Mouse (Mus musculus) lung, embryonic 16.5 days (tissue): ENCODE measurements around the gene Msi1. TPM values are rescaled to one million over a fixed set of nuclear protein-coding genes. Genes with fewer than 3 reads are reported as not detected.
A peak's percentile ranks its signal among the peaks of the same experiment; 100 is the strongest.
"Not testable (repeated sequence)": the region's sequence is repeated elsewhere in the genome, so short reads cannot be mapped to it uniquely, and the experiment has no call there.

Experiments used
- ATAC-seq: fragments of 200-750 bp; cut with Nextera tagmentation; 2 replicates; pipeline ENCODE4 v1.8.0; 2017; ENCODE audit warnings: low read depth, mild to moderate bottlenecking, moderate library complexity
- H3K27ac ChIP-seq: fragments of 300-500 bp; sonication (generic); 2 replicates; pipeline ENCODE4 v1.5.1; 2014; ENCODE audit warnings: mild to moderate bottlenecking, control low read depth, low read length
- H3K27me3 ChIP-seq: fragments of 300-500 bp; sonication (generic); 2 replicates; pipeline ENCODE4 v1.6.1; 2014; ENCODE audit warnings: low read depth, low read length, mixed read lengths; ENCODE audit not compliant: control insufficient read depth, insufficient read depth
- H3K36me3 ChIP-seq: fragments of 300-500 bp; sonication (generic); 2 replicates; pipeline ENCODE4 v1.6.1; 2014; ENCODE audit warnings: low read length; ENCODE audit not compliant: control insufficient read depth, insufficient read depth
- H3K4me1 ChIP-seq: fragments of 300-500 bp; sonication (generic); replicated peaks from 2 replicates; pipeline ENCODE4 v1.6.1; 2014; ENCODE audit warnings: low read length, mixed read lengths; ENCODE audit not compliant: control insufficient read depth, insufficient read depth
- H3K4me2 ChIP-seq: fragments of 300-500 bp; sonication (generic); 2 replicates; pipeline ENCODE4 v1.6.1; 2014; ENCODE audit warnings: low read depth, low read length, control low read depth
- H3K4me3 ChIP-seq: fragments of 300-500 bp; sonication (generic); 2 replicates; pipeline ENCODE4 v1.5.1; 2014; ENCODE audit warnings: mild to moderate bottlenecking, low read length, control low read depth
- H3K9ac ChIP-seq: fragments of 300-500 bp; sonication (generic); 2 replicates; pipeline ENCODE4 v1.6.1; 2014; ENCODE audit warnings: low read length, control low read depth
- H3K9me3 ChIP-seq: fragments of 300-500 bp; sonication (generic); 2 replicates; pipeline ENCODE4 v1.6.1; 2016; ENCODE audit warnings: low read length; ENCODE audit not compliant: control insufficient read depth
- WGBS: fragments of 180-500 bp; shearing (Covaris S2); extraction: QIAGEN DNeasy Blood & Tissue Kit; methylation state at CpG from one replicate; pipeline ENCODE4 v1.1.7; 2014; 5-methylcytosine and 5-hydroxymethylcytosine counted together
- polyA plus RNA-seq: library from polyadenylated mRNA; unstranded; fragments of >200 nt; fragmentation: Nextera tagmentation; extraction: Ambion mirVana; gene quantifications from 2 replicates; pipeline ENCODE4 v1.2.1, GENCODE M21; 2015

The Msi1 gene
- polyA plus RNA-seq, 1 experiment from 2014 or later, result 6.0 TPM

DNA sequence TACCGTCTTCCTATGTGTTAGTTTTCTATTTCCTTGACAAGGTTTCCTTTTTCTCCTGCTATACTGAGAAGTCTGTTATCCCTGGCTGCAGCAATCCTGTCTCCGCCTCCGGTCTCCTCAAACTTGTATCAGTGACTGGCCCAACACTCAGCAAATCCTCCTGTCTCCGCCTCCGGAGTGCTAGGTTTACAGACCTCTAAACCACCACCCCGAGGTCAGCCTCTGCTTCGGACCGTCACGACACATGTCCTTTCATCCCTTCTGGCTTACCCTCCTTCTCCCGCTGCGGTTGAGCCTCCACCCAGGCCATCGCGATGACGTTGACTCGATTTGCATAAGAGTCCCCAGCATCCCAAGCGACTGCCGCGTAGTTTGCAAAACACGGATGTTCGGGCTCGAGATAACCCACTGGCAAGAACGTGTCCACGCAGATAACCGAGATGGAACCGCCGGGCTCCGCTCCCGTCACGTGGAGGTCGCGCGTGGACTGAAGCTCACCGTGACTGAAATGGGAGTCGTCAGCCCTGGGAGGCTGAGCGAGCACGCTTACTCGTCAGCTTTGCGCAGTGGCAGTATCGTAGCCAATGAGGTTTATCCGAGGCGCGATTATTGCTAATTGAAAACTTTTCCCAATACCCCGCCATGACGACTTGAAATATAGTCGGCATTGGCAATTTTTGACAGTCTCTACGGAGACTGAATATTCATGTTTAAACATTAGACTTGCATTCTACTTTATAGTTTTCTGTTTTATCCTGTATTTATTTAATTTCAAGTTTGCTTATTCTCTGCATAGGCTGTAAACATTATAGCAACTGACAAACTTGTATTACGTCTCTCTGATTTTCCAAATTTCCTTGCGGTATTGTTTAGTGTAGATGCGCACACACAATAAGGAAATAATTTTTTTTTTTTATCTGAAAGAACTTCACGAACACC lies 60.6 kb downstream of the Msi1 start:
- peak overlapping the region; percentile 100 for H3K27ac ChIP-seq
- no peaks in the 10 kb centered on the region for H3K9me3 ChIP-seq
- no peaks in the 10 kb centered on the region for H3K27me3 ChIP-seq
- H3K36me3 ChIP-seq, result no peaks in the 10 kb centered on the region
- peaks cover 31% of the 10 kb centered on the region for H3K4me1 ChIP-seq
- under 1% methylated on average over 50 of the region's 50 CpGs for WGBS
- H3K4me3 ChIP-seq, result peak overlapping the region; percentile 49
- peak overlapping the region; percentile 86 for H3K9ac ChIP-seq
- ATAC-seq, result peak; percentile 81
- H3K4me2 ChIP-seq, result peak overlapping the region; percentile 83

DNA sequence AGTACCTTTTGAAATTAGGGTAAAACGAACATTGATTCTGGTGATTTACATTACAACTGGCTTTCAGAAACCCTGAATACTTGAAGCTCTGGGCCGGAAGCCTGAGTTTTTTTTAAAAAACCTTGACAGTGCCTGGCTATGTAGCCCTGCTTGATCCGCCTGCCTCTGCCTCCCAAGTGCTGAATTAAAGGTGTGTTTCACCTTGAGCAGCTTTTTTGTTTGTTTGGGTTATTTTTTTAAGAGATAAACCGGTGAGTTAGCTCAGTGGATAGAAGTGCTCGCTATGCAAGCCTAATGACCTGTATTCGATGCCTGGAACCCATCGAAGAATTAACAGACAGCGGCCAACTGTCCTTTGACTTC lies 61.2 kb downstream of the Msi1 start:
- Histone ChIP-seq H3K4me2 (peak overlapping the region; percentile 39), H3K36me3 (no peaks in the 10 kb centered on the region), H3K27me3 (no peaks in the 10 kb centered on the region), H3K9ac (no peak overlapping the region), H3K9me3 (no peaks in the 10 kb centered on the region), H3K27ac (peak overlapping the region; percentile 79), H3K4me3 (no peak overlapping the region), H3K4me1 (peaks cover 31% of the 10 kb centered on the region)
- ATAC-seq, result no peak
- WGBS, result 10% methylated on average over 8 of the region's 8 CpGs

DNA sequence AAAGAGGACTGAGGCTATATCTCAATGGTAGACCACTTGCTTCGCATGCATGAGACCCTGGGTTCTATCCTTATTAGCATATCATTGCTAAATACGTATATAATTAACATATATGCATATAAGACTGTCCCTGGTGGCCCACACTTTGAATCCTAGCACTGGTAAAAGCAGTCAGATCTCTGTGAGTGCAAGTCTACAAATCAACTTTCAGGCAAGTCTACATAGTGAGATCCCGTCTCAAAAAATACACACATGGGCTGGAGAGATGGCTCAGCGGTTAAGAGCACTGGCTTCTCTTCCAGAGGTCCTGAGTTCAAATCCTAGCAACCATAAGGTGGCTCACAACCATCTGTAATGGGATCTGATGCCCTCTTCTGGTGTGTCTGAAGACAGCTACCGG lies 61.7 kb downstream of the Msi1 start:
- Histone ChIP-seq H3K27me3 (no peaks in the 10 kb centered on the region), H3K27ac (peak overlapping the region; percentile 79; the same call in 1 of the 2 replicates), H3K36me3 (no peaks in the 10 kb centered on the region), H3K4me3 (no peak overlapping the region), H3K9ac (no peak overlapping the region), H3K9me3 (no peaks in the 10 kb centered on the region), H3K4me1 (peaks cover 31% of the 10 kb centered on the region), H3K4me2 (peak overlapping the region; percentile 39)
- no peak for ATAC-seq
- WGBS, result 29% methylated on average over 5 of the region's 5 CpGs

DNA sequence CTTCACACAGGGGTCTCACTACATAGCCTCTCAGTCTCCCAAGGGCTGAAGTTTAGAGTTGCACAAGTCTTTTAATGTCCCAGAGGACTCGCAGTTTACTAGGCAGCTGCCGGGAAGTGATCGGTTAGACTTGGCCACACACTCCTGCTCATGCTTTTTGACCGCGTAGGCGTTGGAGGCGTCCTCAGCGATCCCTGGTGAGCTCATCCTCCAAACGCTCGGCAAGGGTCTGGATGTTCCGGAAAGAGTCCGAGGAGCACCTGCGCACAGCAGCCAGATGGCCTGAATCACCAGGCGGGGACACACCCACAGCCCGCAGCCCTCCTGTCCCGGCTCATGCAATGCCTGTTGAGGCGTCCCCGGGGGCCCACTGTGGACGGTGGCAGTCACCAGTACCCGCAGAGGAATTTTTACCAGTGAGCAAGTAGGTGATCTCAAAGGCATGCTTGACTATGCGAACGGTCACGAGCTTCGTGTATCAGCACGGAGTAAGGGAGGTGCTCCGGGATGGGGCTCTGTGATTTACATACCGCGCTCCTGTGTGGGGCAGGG lies 62.4 kb downstream of the Msi1 start:
- Histone ChIP-seq H3K27ac (peak overlapping the region; percentile 30; the same call in 1 of the 2 replicates), H3K36me3 (no peaks in the 10 kb centered on the region), H3K4me3 (peak overlapping the region; percentile 40), H3K27me3 (no peaks in the 10 kb centered on the region), H3K4me1 (peaks cover 31% of the 10 kb centered on the region), H3K9ac (peak overlapping the region; percentile 67), H3K9me3 (no peaks in the 10 kb centered on the region), H3K4me2 (peak overlapping the region; percentile 70)
- no peak for ATAC-seq
- WGBS, result 3% methylated on average over 28 of the region's 28 CpGs

DNA sequence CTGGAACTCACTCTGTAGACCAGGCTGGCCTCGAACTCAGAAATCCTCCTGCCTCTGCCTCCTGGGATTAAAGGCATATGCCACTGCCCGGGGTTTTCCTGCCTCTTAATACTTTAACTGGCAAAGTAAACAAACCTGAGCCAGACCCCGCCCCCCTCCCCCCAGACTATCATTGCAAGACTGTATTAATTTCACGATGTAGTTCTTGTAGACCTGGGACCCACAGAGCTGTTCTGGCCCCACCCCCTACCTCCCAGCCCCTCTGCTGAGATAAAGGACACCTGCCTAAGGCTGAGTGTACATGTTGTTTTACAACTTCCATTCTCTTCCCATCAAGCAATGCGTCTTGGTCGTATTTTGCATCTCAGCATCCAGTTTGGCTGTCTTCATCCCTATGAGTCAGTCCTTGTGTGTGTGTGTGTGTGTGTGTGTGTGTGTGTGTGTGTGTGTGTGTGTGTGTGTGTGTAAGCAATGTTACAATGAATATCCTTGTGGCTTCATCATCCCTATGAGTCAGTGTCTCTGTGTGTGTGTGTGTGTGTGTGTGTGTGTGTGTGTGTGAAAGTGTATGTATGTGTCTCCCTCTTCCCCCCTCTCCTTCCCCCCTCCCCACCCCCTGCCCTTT lies 63.4 kb downstream of the Msi1 start:
- no peaks in the 10 kb centered on the region for H3K36me3 ChIP-seq
- H3K4me1 ChIP-seq, result peaks cover 31% of the 10 kb centered on the region
- no peak overlapping the region for H3K9ac ChIP-seq
- 57% methylated on average over 6 of the region's 6 CpGs for WGBS
- no peaks in the 10 kb centered on the region for H3K27me3 ChIP-seq
- peak overlapping the region; percentile 87; the same call in 1 of the 2 replicates for H3K27ac ChIP-seq
- no peak for ATAC-seq
- H3K9me3 ChIP-seq, result no peaks in the 10 kb centered on the region
- H3K4me3 ChIP-seq, result no peak overlapping the region
- H3K4me2 ChIP-seq, result no peak overlapping the region

DNA sequence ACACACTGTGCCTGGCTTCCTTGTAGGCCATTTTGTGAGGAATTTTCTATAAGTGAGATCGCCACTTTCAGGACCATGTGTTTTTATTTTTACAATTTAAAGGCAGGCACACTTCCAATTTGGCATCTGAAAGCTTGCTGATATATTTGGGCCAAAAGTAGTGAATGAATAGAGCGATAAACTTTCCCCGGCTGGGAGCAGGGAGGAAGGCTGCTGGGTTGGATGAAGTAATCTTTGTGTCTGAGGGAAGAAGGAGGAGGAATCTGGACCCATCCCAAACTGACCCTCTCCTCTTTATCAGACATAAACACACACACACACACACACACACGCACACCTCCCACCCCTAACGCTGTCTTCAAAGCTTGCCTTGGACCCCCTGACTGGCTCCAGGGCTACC lies 64.0 kb downstream of the Msi1 start:
- Histone ChIP-seq H3K4me3 (no peak overlapping the region), H3K4me1 (peaks cover 33% of the 10 kb centered on the region), H3K9ac (peak overlapping the region; percentile 8; the same call in 1 of the 2 replicates), H3K27ac (peak overlapping the region; percentile 87), H3K36me3 (no peaks in the 10 kb centered on the region), H3K4me2 (no peak overlapping the region), H3K27me3 (no peaks in the 10 kb centered on the region), H3K9me3 (no peaks in the 10 kb centered on the region)
- 27% methylated on average over 5 of the region's 5 CpGs for WGBS
- no peak for ATAC-seq

DNA sequence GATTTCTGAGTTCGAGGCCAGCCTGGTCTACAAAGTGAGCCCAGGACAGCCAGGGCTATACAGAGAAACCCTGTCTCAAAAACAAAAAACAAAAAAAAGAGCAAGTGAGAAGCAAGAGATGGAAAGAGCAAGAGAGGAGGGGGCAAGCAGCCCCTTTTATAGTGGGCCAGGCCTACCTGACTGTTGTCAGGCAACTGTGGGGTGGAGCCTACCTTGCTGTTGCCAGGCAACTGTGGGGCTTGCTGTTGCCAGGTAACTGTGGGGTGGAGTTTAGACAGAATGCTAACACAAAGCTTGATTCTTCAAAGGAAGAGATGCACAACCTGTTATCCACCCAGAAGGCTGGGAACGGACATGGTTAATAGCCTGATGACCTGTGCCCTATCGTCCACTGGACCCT lies 66.2 kb downstream of the Msi1 start:
- H3K9ac ChIP-seq, H3K4me2 ChIP-seq, H3K27me3 ChIP-seq, H3K27ac ChIP-seq, H3K4me3 ChIP-seq, H3K36me3 ChIP-seq, H3K9me3 ChIP-seq, ATAC-seq: not testable (repeated sequence)
- H3K4me1 ChIP-seq, result peaks cover 29% of the 10 kb centered on the region
- 82% methylated on average over 3 of the region's 3 CpGs for WGBS

DNA sequence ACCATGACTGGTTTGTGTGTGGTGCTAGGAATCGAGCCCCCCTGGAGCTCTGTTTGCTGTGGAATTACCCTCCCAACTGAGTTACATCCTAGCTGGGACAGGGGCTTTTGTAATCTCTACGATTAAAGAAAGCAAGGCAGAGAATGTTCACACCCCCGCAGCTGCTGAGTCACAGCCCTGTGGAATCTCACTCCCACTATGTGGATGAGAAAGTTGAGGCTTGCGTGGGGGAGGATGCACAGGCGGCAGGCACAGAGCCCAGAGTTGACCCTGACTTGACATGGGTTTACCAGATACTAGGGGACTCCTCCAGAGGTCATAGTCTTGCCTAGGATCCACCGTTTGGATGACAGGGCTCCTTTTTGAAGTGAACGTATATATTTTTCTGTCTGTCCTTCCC lies 67.6 kb downstream of the Msi1 start:
- no peak overlapping the region for H3K9ac ChIP-seq
- H3K4me2 ChIP-seq, result no peak overlapping the region
- H3K9me3 ChIP-seq, result no peaks in the 10 kb centered on the region
- H3K27ac ChIP-seq, result no peak overlapping the region
- H3K4me3 ChIP-seq, result no peak overlapping the region
- no peaks in the 10 kb centered on the region for H3K27me3 ChIP-seq
- 65% methylated on average over 7 of the region's 7 CpGs for WGBS
- peaks cover 16% of the 10 kb centered on the region for H3K4me1 ChIP-seq
- H3K36me3 ChIP-seq, result no peaks in the 10 kb centered on the region
- ATAC-seq, result no peak
